Mouse (Mus musculus): ENCODE results near the gene Sh3bgrl. TPM values are rescaled to one million over a fixed set of nuclear protein-coding genes. Genes with fewer than 3 reads are reported as not detected.

Sh3bgrl gene
- total RNA-seq, 2 experiments from 2014 or later, result 121 to 212 TPM

GRCm38 (mm10) chrX:109228720-109229119 is 133.6 kb downstream of the Sh3bgrl start:
- peak; percentile 69 for ATAC-seq (replicated peaks; ENCODE audit: poor library complexity)

GRCm38 (mm10) chrX:109235383-109236036 is 140.3 kb downstream of the Sh3bgrl start:
- no peak for ATAC-seq (replicated peaks; ENCODE audit: poor library complexity)

GRCm38 (mm10) chrX:109238163-109238562 is 143.0 kb downstream of the Sh3bgrl start:
- ATAC-seq (replicated peaks; ENCODE audit: poor library complexity), result 0 out of 2 replicates have a peak, but pooled peaks have one; percentile 46

Other genes starting within 250 kb of the Sh3bgrl start
- 142 and 149 TPM in 2 replicates for gene Hmgn5, start 82.0 kb upstream of the Sh3bgrl start, total RNA-seq (2015)
- gene Hmgn5, start 82.0 kb upstream of the Sh3bgrl start, total RNA-seq (2017), result 52.1 and 62.9 TPM in 2 replicates
- gene Gm6377, start 101.4 kb downstream of the Sh3bgrl start, total RNA-seq (2015), result 0.79 and 1.0 TPM in 2 replicates
- 0.84 and 2.4 TPM in 2 replicates for gene Gm6377, start 101.4 kb downstream of the Sh3bgrl start, total RNA-seq (2017)